Mouse (Mus musculus): ENCODE results near the gene Rhno1.
A peak's percentile ranks its signal among the peaks of the same experiment; 100 is the strongest.

The Rhno1 gene

GRCm38 (mm10) chr6:128363007-128363825, 505 bp upstream of the Rhno1 start:
- peak; percentile 26 for DNase-seq (ENCODE audit: low read depth, low spot score)

DNA sequence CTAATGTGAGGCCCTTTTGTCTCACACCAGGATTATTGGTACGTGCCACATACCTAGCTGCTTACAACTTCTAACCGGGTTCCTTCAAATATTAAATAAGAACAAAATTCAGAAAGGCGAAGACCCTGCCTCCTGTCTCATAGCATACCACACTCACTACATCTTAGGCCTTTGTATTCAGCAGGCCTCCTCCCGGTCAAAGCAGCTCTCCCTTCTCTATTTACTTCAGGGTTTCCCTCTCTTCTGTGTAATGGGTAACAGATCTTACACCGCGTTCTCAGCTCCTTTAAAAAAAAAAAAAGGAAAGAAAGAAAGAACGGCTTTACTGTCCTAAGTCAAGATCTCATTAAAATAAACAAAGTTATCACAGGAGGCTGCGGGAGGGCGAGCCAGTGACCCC, 810 bp downstream of the Rhno1 start:
- DNase-seq (ENCODE audit: low read depth, low spot score): no peak

GRCm38 (mm10) chr6:128358999-128359398, 3.7 kb downstream of the Rhno1 start:
- DNase-seq (ENCODE audit: low read depth, low spot score): no peak

DNA sequence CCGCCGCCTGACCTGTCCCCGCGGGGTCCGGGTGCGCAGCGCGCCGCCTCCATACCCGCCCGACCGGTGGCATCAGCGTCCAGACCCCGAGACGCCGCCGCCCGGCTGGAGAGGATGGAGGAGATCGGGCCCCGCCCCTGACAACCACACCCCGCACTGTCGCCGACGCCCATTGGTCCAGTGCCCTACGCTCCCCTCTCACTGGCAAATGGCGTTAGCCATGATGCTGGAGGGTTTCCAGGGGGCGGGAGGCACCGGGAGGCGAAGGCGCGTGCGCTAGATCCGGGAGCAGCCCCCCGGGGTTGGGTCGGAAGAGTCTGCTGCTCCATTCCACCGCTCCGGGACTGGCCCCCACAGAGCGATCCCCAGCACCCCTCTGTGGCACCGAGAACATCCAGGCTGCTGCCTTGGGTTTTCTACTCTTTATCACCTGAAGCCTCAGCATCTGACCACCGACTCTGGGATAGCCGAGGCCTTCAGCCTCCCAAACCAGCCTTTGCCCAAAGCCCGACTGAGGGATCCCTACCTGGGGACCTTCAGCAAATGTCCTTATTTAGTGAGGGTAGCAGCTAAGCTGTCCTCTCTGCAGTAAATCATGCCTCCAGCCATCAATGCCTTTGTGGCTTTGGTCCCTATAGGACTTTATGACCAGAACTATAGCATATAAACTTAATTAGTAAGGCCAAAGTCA, 6.8 kb downstream of the Rhno1 start, which contains the start of gene Tulp3:
TSS of gene Tulp3 (minus strand) at position 126 of the 691 bp plus-strand sequence.
- peak; percentile 69 for DNase-seq (ENCODE audit: low read depth, low spot score)

GRCm38 (mm10) chr6:128355201-128355681, 7.5 kb downstream of the Rhno1 start:
- DNase-seq (ENCODE audit: low read depth, low spot score): no peak

DNA sequence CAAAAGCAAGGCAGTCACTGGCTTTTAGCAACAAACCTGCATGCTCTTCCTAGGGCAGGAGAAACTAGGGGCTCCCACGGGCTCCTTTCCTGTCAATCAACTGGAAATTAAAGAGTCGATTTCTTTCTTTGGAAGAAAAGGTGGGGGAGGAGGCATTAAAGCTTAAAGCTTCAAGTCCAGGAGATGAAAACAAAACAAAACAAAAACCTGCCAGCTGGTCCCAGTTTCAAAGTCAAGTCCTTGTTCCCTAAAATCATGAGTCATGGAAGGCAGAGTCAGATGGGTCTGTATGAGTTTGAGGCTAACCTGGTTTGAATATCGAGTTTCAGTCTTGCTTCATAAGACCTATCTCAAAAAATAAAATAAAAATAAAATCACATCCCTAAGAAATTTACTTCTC, 8.6 kb downstream of the Rhno1 start:
- no peak for DNase-seq (ENCODE audit: low read depth, low spot score)

- DNase-seq (ENCODE audit: low read depth, low spot score): no peak
These were observed 13.0 kb downstream of the Rhno1 start for GRCm38 (mm10) chr6:128349711-128350110.

- DNase-seq (ENCODE audit: low read depth, low spot score): no peak
These were observed 15.9 kb downstream of the Rhno1 start for GRCm38 (mm10) chr6:128346782-128347181.

DNA sequence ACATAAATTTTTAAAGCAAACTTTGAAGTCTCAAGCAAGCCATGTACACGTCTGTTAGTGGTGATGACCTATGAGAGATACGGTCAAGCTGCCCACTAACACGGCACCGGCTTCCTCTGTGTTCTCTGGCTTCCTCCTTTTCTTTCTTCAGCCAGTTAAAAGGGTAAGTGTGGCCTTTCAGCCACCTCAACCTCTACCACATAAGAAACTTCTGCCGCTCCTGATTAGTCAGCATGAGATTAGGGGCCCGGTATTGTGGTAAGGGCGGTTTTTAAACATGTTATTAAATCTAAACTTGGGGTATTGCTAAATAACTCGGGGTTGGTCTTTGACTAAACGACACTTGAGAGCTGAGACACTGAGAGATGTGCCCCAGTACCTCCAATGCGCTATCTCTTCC, 17.1 kb downstream of the Rhno1 start:
- DNase-seq (ENCODE audit: low read depth, low spot score): no peak

DNA sequence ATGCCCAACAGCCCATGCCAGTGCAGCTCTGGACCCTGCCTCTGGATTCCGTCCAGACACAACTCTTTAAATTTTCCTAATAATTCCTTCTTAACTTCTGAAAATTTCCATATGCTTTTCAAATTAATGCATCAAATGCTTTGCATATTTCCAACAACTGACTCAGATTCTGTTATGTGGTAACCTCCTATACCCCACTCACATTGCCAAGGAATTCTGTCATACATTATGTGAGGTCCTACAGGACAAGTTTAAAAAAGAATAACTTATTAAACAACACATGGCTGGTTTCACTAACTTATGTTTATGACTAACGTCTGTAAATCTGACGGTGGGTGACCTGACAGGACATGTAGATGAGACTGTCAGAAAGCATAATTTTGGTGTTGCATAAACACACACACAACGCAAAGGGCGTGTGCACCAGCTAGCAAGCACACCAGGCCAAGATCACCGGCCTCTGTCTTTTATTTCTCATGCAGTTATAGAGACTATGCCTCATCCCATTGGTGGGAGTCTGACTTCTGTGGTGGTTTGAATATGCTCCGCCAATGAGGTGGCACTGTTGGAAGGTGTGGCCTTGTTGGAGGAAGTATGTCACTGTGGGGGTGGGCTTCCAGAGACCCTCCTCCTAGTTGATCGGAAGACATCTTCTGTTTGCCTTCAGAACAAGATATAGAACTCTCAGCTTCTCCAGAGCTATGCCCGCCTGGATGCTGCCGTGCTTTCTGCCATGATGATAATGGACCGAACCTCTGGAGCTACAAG, 20.6 kb downstream of the Rhno1 start:
- DNase-seq (ENCODE audit: low read depth, low spot score): no peak

GRCm38 (mm10) chr6:128338876-128339275, 23.8 kb downstream of the Rhno1 start:
- DNase-seq (ENCODE audit: low read depth, low spot score): no peak

DNA sequence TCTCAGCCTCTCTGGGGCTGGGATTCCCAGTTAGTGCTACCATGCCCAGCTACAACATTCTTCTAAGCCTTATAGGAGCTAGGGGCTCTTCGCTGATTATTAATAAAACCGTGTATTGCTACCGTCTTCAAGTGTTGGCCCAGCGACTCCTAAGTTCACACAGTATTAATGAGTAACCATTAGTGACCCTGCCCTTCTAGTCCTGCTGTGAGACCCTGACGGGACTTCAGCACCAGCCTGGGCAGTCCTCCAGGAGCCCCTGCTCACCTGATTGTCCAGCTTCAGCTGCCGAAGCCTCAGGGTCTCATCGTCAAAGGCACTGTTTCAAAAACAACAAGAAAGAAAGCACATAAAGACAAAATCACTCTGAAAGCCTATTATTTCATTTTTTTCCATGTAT, 25.2 kb downstream of the Rhno1 start:
- DNase-seq (ENCODE audit: low read depth, low spot score): no peak

DNA sequence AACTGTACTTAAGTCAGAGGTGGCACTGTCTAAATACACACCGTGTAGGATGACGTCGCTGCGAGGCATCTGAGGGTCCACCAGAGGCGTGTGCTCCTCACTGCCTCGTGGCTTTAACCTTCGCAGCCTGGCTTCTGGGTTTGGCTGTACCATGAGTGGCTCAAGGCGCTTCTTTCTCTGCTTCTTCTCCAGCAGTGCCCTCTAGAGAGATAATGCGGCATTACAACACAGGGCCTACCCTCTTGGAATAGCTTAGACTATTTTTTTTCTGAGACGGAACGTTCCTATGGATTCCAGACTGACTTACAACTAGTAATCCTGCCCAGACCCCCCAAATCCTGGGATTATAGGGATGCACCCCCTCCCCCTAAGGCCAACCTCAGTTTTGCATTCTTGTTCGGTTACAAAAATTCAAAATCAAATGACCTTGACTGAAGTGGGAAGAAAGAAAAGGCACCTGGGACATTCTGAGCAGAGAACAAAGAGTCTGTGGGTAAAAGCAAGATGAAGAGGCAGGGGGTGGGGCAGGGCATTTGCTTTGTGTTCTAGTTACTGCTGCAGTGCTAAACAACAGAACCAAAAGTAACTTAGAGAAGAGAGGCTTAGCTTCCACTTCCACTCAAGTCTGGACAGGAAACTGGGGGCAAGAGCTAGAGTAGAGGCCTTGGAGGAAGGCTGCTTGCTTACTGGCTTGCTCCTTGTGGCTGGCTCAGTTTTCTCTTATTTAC, 28.1 kb downstream of the Rhno1 start:
- no peak for DNase-seq (ENCODE audit: low read depth, low spot score)

DNA sequence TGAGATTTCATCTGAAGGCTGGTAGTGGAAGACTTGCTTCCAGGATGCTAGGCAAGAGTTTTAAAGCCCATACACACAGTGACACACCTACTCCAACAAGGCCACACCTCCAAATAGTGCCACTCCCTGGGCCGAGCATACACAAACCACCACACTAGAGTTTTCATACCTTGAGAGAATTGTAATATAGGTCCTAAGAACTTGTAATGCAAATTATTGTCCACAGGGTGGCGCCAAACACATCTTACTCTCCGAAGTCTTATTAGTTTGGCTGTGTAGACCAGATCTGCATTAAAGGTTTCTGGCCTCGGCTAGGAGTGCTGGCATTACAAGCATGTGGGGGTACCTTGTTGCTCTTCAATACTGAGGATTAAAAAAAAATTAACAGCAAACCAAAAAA, 44.4 kb downstream of the Rhno1 start:
- DNase-seq (ENCODE audit: low read depth, low spot score): peak; percentile 60

DNA sequence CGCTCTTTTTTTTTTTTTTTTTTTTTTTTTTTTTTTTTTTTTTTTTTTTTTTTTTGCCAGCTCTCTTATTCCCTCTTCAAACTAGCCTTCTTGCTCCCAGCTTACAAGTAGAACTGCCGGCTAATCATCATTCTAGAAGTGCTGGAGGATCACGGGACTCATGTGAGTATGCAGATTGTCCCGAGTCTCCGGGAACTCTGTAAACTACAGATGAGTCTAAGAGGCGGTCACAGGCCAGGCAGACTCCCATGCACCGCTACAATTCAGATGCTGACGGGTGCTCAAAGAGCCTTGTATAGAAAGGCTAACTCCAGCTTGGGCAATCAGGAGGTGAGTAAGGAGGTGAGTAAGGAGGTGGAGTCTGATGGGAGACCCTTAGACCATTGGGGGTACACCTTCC, 47.1 kb downstream of the Rhno1 start:
- DNase-seq (ENCODE audit: low read depth, low spot score): no peak

- no peak for DNase-seq (ENCODE audit: low read depth, low spot score)
These were observed 47.9 kb downstream of the Rhno1 start for GRCm38 (mm10) chr6:128314796-128315195.

GRCm38 (mm10) chr6:128308311-128308710, 54.4 kb downstream of the Rhno1 start:
- DNase-seq (ENCODE audit: low read depth, low spot score): peak; percentile 43

Data from c-Kit-negative CD71-positive TER-119-positive erythroid progenitor cells, embryonic 14.5 days (primary cell).